Mouse (Mus musculus): ENCODE results near the gene Plxnc1.

Gene Plxnc1

GRCm38 (mm10) chr10:94947915-94948675 lies 3.5 kb upstream of the Plxnc1 start:
- peak; percentile 38 for DNase-seq (ENCODE audit: low spot score)

- no peak for DNase-seq (ENCODE audit: low spot score)
These were observed 2.8 kb upstream of the Plxnc1 start for GRCm38 (mm10) chr10:94947386-94947785.

- DNase-seq (ENCODE audit: low spot score): peak; percentile 66
These were observed 624 bp upstream of the Plxnc1 start for GRCm38 (mm10) chr10:94945206-94945711.

- peak; percentile 83 for DNase-seq (ENCODE audit: low spot score)
These were observed 567 bp downstream of the Plxnc1 start for GRCm38 (mm10) chr10:94943846-94944690.

GRCm38 (mm10) chr10:94943401-94943845 lies 1.2 kb downstream of the Plxnc1 start:
- peak; percentile 70 for DNase-seq (ENCODE audit: low spot score)

- DNase-seq (ENCODE audit: low spot score): peak; percentile 51
These were observed 2.1 kb downstream of the Plxnc1 start for GRCm38 (mm10) chr10:94942449-94943041.

GRCm38 (mm10) chr10:94941551-94941950 lies 3.1 kb downstream of the Plxnc1 start:
- DNase-seq (ENCODE audit: low spot score): no peak

- DNase-seq (ENCODE audit: low spot score): no peak
These were observed 3.8 kb downstream of the Plxnc1 start for GRCm38 (mm10) chr10:94940786-94941185.

GRCm38 (mm10) chr10:94940061-94940460 lies 4.6 kb downstream of the Plxnc1 start:
- DNase-seq (ENCODE audit: low spot score): no peak

- DNase-seq (ENCODE audit: low spot score): no peak
These were observed 5.7 kb downstream of the Plxnc1 start for GRCm38 (mm10) chr10:94938899-94939298.

GRCm38 (mm10) chr10:94938320-94938719 lies 6.3 kb downstream of the Plxnc1 start:
- DNase-seq (ENCODE audit: low spot score): no peak

- no peak for DNase-seq (ENCODE audit: low spot score)
These were observed 9.4 kb downstream of the Plxnc1 start for GRCm38 (mm10) chr10:94935270-94935669.

- DNase-seq (ENCODE audit: low spot score): no peak
These were observed 10.5 kb downstream of the Plxnc1 start for GRCm38 (mm10) chr10:94934151-94934614.

GRCm38 (mm10) chr10:94931961-94932832 lies 12.4 kb downstream of the Plxnc1 start:
- no peak for DNase-seq (ENCODE audit: low spot score)

- no peak for DNase-seq (ENCODE audit: low spot score)
These were observed 16.5 kb downstream of the Plxnc1 start for GRCm38 (mm10) chr10:94928164-94928563.

- DNase-seq (ENCODE audit: low spot score): no peak
These were observed 18.3 kb downstream of the Plxnc1 start for GRCm38 (mm10) chr10:94926297-94926696.

GRCm38 (mm10) chr10:94924878-94925277 lies 19.8 kb downstream of the Plxnc1 start:
- DNase-seq (ENCODE audit: low spot score): no peak

- no peak for DNase-seq (ENCODE audit: low spot score)
These were observed 20.2 kb downstream of the Plxnc1 start for GRCm38 (mm10) chr10:94924450-94924849.

- no peak for DNase-seq (ENCODE audit: low spot score)
These were observed 21.3 kb downstream of the Plxnc1 start for GRCm38 (mm10) chr10:94923337-94923762.

GRCm38 (mm10) chr10:94922848-94923247 lies 21.8 kb downstream of the Plxnc1 start:
- no peak for DNase-seq (ENCODE audit: low spot score)

- DNase-seq (ENCODE audit: low spot score): no peak
These were observed 22.9 kb downstream of the Plxnc1 start for GRCm38 (mm10) chr10:94921751-94922150.

Measured in MN1 (cell line).